Mouse (Mus musculus): ENCODE data around the gene Cyp2d11. TPM values are rescaled to one million over a fixed set of nuclear protein-coding genes. Genes with fewer than 3 reads are reported as not detected.
"Not testable (repeated sequence)": the region's sequence is repeated elsewhere in the genome, so short reads cannot be mapped to it uniquely, and the experiment has no call there.

Gene Cyp2d11
- total RNA-seq, 2 experiments from 2014 or later = not detected

DNA sequence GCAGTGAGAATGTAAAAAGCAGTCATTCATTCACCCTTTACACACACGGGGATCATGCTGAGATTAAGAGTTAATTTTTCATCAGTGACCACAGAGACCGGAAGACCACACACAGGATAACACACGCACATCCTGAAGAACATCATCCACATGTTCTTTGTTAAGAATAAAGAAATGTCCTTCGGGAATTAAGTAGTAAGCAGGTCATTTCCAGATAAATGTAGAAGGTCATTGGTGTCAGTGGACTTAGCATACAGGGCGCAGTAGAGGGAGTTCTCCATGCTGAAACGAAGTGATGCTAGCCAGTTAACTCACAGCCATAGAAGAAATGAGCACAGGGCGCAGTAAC lies 13.1 kb downstream of the Cyp2d11 start:
- ATAC-seq (replicated peaks; ENCODE audit: poor library complexity) = no peak

DNA sequence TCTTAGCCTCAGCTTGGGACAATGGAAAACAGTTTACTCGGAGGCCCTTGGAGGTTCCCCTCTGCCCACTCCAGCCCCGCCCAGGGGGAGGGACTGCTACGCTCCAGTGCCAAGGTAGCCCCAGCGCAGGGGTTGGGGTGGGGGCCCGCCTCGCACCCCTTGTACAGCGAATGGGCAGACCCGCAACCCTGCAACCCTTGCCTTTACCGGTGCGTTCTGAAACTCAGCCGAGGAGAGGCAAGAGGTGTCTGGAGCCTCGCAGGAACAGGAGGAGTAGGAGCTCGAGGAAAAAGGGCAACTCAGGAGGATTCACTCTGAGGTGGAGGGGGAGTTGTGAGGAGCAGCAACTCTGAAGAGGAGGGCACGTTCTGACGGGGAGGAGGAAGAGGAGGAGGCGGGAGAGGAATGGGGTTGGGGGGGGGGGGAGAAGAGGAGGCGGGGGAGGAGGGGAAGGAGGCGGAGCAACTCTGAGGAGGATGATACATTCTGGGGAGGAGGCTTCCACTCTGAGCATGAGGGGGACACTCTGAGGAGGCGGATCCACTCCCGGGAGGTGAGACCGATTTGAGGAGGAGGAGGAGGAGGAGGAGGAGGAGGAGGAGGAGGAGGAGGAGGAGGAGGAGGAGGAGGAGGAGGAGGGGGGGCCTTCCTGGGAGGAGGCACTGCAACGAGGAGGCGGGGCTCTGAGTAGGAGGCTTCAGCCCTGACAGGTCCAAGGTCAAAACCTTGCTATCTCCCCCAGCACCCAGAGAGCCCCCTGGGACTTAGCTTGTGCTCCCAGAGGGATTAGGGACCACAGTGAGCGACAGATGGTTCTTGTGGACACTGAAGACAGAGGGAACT lies 13.7 kb downstream of the Cyp2d11 start, which contains the start of gene Cyp2d22:
TSS of gene Cyp2d22 (minus strand) at position 390 of the 843 bp plus-strand sequence.
- ATAC-seq (replicated peaks; ENCODE audit: poor library complexity) = peak; percentile 72

DNA sequence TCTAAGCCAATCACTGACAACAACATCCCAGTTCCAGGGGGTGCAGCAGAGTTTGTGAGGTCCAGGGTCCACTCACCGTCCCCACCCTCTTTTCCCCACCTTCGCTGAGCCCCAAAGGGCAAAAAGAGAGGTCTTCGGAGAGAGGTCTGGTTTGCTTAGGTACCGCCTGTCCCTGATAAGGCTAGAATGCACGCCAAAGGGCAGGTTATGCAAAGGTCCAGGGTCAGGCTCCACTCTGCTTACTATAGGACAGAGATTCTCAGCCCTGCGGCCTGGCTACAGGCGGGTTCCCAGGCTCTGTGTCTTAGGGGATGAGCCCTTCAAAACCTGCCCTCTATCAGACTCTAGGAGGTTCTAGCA lies 14.3 kb downstream of the Cyp2d11 start:
- 0 out of 2 replicates have a peak, but pooled peaks have one; percentile 17 for ATAC-seq (replicated peaks; ENCODE audit: poor library complexity)

DNA sequence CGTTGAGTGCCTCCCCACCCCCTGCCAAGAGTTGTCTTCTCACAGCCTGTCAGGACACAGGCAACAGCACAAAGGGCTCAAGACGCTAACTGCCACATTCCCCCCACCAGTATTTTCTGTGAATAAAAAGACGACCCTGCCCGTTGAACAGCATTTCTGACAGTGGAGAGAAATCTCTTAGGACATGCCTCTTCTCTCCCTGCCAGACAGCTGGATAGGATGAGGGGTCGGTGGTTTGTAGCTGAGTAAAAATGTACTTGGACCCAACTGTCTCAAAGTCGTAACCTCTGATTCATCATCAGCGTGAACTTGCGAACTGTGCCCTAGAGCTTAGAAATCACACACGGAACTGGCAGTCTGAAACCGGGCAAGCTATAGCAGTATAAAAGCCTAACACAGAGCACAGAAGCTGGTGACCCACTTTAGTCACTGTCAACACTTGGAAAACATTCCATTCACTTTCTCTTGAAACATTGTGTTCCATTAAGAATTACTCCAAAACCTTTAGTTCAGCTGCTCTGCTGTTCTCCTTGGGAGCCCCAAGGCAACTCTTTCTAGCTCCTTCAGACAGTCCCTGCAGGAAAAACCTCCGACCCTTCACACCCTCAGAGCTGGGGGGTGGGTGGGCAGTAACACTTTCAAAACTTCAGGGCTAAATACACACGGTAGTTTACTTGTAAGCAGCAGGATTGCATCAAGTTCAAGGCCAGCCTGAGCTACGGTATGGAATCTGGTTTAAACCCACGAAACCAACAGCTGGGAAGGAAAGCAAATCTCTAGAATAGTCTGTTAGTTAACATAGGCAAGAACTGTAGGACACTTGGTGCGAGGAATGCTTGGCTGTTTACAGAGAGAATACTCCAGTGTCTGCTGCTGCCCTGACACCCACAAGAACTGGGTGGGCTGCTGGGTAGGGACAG lies 15.3 kb downstream of the Cyp2d11 start:
- ATAC-seq (replicated peaks; ENCODE audit: poor library complexity) = no peak

DNA sequence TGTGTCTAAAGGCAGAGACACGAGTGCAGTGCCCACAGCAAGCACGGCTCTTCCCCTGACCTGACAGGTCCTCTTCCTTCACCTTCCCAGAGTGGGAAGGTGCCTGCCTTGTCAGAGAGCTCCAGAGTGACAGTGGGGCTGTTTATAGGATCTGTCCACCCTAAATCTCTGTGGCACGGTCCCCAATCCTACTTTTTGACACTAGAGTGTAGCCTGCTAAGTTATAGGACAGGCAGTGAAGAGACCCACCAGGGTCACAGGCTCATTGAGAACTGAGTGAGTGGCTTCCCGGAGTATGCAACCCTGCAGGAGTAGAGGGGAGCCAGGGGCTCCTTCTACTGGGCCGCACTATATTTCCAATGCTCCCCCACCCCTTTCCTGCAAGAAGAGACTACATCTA lies 16.1 kb downstream of the Cyp2d11 start:
- ATAC-seq (replicated peaks; ENCODE audit: poor library complexity) = no peak

DNA sequence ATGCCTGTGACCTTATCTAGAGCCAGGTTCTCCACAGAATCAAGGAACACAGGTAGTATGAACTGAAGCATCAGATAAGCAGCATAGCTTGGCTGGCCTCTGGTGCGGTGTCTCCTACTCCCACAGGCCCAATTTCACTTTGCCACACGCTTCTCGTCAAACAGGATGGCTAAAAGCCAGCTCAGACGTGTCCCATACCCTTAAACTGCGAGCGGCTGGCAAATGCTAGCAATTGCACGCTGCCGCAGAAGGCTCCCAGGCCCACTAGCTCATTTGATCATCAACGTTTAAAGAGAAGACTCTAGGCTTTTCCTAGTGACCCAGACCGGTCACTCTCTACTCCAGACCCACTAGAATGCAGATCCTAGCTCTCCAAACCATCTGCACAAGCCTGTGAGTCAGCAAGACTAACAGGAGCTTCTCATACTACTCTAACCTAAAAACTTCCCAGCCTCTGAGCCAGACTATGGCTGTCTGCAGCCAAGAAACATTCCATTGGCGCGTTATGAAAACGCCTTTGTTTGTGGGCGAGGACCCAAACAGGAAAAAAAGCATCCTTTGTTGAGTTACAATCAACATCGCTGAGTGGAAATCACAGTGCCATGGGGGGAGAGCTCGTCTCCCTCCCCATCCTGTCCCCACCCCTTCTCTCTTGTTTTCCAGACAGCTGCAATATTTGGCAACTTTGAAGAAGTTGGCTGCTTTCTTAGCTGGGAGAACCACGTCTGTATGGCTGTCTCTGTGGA lies 17.3 kb downstream of the Cyp2d11 start:
- no peak for ATAC-seq (replicated peaks; ENCODE audit: poor library complexity)

DNA sequence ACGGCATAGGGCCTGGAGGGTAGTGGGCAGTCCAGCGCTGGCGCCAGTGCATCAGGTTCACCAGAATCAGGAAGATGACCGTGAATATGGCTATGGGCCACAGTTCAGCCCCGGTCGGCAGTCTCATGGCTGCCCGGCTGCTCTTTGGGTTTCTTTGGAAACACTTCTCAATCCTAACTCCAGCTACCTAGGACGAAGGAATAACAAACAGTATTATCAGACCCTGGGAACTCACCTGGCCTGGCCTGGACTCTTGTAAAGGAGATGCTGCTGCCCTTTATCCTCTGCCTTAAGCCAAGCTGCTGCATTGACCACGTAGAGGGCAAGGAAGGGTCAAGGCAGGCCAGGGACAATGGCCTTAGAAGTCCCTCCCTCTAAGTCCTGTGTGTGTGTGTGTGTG lies 18.0 kb downstream of the Cyp2d11 start:
- no peak for ATAC-seq (replicated peaks; ENCODE audit: poor library complexity)

DNA sequence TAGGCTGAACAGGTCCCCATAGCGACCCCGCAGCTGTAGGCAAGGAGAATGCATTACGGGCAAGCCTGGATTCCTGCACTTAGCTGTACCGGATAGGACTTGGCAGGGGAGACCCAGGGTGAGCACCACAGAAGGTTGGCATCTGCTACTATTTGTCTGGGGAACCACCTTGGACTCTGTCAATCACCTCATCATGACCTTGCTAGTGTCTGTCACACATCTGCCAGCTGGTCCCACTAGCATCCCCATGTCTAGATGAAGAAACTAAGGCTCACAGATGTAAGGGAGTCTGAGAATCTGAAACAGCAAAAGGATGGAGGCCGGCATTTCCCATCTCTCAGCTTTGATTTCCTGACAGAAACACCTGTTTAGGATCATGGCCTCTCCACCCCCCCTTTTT lies 19.4 kb downstream of the Cyp2d11 start:
- ATAC-seq (replicated peaks; ENCODE audit: poor library complexity) = no peak

DNA sequence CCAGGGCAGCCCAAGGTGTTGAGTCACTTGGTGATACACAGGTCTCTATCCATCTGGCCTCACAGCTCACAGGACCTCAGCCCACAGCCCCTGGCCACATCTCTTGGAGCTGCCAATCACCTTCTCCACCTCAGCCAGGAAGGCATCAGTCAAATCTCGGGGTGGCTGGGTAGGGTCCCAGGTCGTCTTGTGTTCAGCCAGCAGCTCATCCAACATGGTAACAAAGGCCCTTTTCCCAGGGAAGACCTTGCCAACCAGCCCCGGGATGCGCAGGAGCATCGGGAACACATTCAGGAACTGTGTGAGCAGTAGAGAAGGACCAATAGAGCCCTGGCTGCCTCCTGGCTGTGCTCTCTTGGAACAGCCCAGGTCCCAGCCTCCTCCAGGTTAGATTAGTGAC lies 20.8 kb downstream of the Cyp2d11 start:
- ATAC-seq (replicated peaks; ENCODE audit: poor library complexity) = no peak

DNA sequence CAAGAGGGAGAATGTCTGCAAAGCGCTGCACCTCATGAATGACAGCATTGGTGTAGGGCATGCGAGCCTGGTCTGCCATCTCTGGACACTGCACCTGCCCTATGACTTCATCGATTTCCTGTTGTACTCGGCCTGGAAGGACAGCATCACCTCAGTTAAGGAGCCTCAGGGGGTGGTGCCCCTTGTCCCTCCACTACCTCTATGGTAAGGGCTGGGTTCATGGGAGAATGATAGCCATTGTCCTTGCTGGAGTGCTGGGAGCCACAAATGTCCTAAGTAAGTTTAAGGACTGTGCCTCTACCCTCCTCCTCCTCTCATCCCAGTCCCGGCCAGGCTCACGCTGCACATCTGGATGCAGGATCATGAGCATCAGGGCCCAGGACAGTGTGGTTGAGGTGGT lies 21.4 kb downstream of the Cyp2d11 start:
- no peak for ATAC-seq (replicated peaks; ENCODE audit: poor library complexity)

DNA sequence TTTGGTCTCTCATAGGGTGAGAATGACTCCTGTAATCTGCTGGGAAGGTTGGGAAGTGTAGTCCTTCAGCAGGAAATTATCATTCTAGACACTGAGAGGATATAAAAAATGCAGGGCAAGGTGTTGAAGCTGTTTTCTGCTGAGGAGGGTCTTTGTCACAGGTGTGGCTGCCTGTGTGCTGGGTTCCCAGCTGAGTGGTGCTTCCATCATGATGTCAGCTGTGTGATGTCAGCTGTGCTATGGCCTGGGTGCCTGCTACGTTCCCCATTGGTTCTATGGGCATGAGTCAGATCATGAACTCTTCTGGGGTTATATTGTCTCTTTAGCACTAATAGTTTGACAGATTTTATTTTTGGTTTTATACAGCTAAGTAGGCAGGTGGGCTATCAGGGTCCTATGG lies 25.0 kb downstream of the Cyp2d11 start:
- no peak for ATAC-seq (replicated peaks; ENCODE audit: poor library complexity)

DNA sequence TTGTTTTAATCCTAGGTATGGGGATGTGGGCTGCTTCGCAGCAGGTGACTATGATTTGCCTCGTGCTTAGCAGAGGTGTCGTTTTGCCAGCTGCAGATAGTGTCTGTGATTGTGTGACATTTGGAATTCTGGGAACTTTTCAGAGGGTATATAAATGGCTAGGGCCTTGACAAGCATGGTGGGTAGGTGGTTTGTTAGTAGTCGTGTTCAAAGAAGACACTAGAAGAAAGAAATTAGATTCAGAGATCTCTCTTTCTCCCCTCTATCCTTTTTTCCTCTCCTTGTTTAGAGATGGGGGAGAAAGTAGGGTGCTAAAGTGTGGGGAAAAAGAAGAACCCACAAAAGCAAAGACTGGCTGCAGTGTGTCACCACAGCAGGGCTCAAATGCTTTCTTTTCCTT lies 25.7 kb downstream of the Cyp2d11 start:
- ATAC-seq (replicated peaks; ENCODE audit: poor library complexity) = no peak

DNA sequence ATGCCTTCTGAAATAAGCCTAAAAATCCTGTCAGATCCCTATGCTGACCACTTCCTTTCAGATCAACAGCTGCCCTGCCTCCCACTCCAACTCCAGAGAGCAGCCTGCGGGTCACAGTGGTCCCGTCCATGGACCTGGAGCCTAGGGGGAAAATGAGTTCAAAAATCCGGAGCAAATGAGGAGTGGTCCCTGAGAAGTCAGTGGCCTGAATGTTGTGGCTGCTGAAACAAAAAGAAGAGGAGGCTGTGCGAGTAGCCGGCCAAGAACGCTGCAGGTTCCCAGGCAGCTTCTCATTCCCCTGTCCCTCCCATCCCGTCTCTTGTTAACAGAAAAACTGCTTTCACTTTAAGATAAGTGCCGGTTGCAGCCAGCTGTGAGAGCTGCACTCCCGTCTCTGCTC lies 29.3 kb downstream of the Cyp2d11 start:
- not testable (repeated sequence) for ATAC-seq (replicated peaks; ENCODE audit: poor library complexity)

DNA sequence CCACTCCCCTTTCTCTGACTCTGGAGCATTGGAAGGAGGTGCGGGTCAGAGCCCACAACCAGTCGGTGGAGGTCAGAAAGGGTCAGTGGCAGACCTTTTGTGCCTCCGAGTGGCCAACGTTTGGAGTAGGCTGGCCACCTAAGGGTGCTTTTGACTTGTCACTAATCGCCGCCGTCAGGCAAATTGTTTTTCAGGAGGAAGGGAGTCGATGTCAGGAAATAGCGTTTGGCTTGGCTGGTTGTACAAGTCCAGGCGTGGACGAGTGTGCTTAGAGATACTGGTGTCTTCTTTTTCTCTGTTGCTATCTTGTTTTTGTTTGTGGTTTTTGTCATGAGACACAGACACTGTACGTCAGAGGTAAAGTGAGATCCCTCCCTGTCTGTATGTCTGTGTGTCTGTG lies 30.0 kb downstream of the Cyp2d11 start:
- ATAC-seq (replicated peaks; ENCODE audit: poor library complexity) = not testable (repeated sequence)

DNA sequence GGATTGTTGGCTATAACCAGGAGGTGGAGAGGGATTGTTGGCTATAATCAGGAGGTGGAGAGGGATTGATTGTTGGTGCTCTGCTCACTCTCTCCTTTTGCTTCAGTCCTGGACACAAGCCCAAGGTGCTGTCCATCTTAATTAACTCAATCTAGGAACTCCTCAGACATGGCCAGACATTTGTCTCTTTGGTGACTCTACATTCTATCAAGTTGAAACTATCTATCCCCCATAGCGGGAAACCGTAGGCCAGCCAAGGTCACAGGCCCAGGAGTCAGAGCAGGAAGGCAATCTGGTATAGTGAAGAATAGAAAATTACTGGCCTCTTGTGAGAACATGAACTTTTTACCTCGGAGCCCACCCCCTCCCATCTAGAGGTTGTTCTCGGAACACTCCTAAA lies 31.6 kb downstream of the Cyp2d11 start:
- ATAC-seq (replicated peaks; ENCODE audit: poor library complexity) = no peak

DNA sequence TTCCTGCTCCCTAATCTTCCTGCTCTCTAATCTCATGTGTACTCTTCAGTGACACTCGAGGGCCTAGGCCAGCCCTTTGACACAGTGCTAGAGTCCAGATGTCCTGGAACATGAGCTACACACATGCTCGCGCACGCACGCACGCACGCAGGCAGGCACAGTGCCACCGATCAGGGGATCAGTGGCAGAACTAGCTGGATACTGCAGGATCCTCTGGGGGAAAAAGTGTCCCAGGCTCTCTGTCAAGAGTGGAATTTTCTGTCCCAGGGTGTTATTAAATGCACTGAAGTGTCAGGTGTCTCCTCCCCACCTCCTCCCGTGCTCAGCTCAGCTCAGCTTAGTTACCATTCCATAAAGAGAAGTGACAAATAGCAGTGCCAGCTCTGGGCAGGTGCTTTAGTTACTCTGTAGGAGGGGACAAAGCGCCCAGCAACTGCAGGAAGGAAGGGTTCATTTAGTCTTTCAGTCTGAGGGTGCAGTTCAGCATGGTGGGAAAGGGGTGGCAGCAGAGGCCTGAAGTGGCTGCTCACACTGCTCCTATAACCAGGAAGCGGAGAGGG lies 32.3 kb downstream of the Cyp2d11 start:
- peak; percentile 97 for ATAC-seq (replicated peaks; ENCODE audit: poor library complexity)

DNA sequence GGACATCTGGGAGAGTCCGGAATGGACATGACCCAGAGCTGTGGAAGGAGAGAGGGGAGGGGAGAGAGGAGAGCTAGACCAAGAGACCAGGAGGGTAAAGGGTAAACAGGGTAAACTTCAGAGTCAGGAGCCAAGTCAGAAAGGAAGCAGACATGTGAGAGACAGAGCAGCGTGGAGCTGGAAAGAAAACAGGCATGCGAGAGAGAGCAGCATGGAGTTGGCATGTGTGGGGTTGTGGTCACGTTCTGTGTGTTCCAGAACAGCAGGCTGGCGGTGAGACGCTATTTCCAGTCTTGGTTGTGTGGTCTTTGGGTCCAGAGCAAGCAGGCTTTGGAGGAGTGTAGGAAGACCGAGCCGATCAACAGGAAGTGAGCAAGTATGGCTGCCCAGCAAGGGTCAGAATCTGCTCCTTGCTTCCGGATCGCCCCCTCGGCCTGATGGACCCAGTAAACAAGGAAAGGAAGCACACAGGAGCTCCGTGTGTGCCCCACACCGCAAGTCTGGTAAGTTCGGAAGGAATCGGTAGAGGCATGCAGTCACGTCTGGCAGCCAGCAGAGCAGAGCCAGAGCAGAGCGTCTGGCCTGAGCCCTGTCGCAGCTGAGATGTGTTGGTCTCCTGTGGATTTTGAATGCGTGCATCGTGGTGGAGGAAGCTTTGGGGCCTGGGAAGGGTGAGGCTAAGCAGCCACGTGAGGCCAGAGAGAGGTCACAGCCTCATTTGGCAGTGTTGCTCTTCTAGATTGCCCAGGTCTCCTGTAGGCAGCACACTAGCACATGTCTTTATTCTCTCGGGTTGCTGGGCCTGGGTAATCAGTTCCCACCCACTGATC lies 35.2 kb downstream of the Cyp2d11 start:
- ATAC-seq (replicated peaks; ENCODE audit: poor library complexity) = no peak

DNA sequence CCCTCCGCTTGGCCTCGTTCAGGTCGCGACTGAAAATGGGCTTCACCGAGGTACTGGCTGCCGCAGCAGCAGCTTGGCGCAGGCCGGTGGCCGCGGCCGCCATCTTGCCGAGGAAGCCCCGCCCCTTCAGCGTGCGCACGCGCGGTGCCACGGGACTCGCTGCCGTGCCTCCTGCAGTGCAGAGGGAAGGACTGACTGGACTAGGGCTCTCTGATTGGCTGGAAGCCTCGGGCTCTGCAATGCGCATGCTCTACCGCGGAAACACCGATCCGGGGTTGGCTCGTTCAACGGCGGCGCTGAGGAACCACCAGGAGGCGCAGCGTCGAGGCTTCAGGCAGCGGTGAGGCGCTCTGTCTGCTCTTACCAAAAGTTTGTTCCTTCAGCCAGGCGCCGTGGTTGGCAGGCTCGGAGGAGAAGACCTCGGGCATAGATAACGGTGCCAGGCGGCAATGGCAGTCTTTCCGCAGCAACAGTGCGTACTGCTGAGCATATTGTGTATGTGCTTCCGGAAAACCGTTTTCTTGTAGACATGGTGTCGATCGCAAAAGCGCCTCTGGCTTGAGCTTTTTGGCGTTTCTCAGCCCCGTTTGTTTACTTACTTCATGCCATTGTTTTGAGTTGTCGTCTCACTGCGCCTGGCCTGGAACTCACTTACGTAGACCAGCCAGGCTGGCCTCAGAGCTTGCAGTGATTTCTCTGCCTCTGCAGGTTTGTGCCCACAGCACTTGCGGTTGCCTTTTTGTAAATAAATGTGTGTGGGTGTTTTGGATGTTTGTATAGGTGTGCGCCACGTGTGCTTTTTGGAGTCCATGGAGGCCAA lies 39.5 kb downstream of the Cyp2d11 start, which contains the start of gene Ndufa6:
TSS of gene Ndufa6 (minus strand) at position 197 of the 820 bp plus-strand sequence.
- ATAC-seq (replicated peaks; ENCODE audit: poor library complexity) = peak; percentile 95

DNA sequence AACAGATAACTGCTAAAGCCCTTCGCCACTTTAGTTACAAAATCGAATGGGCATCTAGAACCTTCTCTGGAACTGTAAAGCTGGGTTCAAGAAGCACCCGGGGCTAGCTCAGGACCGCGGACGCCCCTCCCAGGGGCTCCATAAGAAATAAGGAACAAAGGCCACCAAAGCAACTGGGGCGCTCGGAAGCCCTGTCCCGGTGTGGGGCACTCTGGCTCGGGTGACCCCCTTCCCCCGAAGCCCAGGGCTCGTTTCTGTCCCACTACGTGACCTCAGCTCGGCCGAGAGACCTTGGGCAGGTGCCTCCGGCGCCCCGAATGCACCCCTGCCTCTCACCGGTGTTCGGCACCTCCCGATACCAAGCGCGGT lies 40.1 kb downstream of the Cyp2d11 start:
- ATAC-seq (replicated peaks; ENCODE audit: poor library complexity) = peak; percentile 4; the same call in 1 of the 2 replicates
